Mouse (Mus musculus): ENCODE data around the gene Vti1a.

Gene Vti1a

DNA sequence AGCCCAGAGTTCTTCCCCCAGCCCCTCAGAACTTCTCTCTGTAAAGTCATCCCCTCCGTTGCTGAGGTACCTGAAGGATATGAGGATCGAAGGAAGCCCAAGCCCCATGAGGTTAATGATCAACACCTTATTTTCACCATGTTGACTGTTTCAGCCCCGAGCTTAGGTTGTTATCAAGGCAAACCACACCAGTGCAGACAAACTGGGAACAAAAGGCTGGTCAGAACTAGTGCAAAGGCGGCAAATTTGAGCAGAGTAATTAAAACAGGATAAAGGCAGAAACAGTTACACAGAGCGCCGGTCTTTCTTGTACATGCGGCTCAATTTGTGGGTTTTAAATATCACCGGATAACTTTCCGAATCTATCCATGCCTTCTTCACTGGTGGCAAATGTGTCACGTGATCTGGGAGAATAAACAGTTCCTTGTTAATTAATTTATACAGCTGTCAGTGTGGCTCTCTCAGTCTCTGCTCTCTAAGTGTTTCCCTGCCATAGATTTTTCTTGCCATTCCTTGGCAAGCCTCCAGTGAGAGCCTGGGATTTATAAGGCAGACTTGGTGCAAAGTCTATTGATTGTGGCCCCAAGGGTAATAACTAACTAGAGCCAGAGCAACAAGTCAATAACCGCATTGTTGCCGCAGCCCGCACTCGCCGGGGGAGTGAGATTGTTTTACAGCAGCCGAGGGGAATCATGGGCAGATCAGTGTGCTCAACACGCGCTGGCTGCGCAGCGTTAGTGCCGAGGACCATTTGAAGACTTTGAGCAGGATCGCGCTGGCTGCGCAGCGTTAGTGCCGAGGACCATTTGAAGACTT, 277.0 kb downstream of the Vti1a start:
- DNase-seq, result no peak

DNA sequence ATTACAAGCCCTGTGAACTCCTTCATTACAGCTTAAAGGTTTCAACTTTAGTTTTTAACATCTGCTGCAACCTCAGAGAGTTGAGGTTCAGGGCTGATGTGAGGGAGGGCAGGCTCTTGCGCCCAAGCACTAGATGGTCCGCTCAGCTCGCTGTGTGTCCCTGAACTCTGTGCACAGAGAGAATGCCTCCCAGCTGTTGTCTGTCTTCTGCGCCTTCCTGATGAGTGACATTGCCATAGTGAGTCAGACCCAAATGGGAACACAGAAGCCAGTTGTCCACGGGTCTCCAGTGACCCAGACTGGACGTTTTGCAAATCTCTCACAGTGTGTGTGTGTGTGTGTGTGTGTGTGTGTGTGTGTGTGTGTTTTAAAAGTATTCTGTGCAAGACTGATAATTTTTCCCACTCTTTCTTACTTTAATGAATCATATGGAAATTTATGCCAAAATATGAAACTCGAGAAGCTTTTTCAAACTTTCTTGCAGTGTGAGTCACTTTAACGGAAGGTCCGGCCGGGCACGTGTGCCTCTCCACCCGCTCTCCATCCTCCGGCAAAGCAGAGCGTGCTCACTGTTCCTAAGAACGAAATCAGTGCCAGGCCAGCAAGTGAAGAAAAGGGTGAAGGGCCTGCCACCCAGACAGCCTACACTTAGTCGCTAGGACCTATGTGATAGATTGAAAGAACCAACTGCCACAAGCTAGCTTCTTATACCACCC, 277.8 kb downstream of the Vti1a start:
- no peak for DNase-seq

DNA sequence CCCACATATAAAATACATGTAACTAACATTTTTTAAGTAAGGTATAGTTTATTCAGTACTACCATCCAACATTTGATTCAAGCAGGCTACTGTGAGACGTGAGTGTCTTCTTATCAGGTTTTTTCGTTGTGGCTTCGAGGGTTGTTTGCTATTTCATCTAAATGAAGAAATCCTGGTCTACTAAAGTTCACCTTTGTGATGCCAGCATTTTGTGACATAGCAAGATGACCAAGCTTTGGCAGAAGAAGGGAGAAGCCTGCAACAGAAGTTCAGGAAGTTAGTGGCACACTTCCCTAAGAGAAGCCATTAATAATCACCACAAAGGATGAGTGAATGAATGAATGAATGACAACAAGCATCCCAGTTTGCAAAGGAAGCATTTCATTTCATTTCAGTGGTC, 278.4 kb downstream of the Vti1a start:
- no peak for DNase-seq

DNA sequence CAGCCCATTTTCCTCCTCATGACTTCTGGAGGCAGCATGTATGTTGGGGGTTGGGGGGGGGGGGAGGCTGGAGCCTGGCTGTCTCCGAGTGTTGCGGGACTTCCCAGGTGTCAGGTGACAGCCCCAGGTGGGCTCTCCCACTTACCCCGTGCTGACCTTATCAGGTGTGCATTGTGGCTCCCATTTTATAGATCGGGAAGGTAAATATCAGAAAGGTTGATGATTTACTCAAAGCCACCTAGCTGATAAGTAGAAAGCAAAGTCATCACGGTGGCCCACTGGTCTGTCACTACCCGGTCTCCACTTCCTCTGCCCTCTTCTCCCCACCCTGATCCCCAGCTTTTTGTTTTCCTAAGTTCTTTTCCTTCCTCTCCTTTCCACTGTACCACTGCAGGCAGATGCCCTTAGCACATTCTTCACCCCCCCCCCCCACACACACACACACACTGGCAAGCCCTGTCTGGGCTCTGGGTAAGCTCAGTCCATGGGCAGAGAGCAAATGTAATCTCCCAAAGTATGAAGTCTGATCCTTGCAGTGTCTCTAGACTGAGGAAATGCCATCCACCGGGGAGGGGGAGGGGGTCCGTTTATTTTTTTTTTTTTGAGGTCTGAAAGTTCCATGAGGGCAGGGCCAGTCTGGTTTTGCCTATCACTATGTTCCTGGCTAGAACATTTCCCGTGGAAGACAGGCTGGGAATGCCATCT, 280.0 kb downstream of the Vti1a start:
- no peak for DNase-seq

DNA sequence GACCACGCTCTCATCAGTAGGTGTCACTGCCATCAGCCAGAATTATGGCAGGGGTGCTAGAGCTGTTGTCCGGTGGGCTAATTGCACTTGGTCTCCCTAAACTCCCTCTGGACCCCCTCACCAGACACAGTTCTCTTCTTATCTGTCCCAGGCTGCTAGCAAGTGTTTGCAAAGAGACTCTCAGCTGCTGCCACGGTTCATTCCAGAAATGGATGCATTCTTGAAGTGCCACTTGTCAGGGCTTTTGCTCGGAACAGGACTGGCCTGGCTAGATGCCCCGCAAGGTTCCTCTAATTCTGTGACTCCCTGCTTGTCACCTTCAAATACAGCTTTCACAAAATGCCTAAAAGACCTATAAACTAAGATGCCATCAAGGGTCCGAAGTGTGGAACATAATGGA, 280.7 kb downstream of the Vti1a start:
- no peak for DNase-seq

DNA sequence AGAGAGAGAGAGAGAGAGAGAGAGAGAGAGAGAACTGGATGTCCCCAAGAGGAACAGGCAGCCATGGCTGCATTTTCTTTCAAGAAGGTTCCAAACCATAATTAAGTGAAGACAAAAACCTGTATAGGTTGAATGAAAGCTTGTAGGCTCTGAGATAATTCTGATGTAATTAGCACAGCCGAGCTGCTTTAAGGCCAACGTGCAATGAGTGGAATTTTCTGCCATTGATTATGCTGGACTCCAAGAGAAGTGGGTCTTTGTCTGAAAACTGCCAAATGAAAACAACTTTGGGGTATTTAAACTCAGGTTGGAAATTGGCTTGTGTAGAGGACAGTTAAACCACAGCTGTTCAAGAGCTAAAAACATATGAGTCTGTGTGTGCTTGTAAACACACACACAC, 281.2 kb downstream of the Vti1a start:
- no peak for DNase-seq

DNA sequence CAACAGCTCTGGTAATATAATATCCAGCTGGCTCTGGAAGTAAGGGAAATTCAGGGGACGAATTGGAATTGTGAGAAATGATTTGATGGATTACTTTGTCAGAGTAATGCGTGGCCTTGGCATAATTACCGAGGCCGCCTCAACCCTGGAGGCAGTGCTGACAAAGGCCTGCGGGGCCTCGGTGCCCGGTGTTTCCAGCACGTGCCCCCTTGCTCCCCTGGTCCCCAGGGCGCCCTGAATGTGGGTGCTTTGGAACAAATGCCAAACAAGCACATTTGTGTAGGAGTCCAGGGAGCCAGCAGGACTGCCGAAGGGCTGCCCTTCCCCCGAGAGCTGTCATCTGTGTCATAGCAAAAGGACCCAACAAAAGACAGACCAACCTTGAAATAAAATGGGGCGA, 281.9 kb downstream of the Vti1a start:
- DNase-seq, result no peak

DNA sequence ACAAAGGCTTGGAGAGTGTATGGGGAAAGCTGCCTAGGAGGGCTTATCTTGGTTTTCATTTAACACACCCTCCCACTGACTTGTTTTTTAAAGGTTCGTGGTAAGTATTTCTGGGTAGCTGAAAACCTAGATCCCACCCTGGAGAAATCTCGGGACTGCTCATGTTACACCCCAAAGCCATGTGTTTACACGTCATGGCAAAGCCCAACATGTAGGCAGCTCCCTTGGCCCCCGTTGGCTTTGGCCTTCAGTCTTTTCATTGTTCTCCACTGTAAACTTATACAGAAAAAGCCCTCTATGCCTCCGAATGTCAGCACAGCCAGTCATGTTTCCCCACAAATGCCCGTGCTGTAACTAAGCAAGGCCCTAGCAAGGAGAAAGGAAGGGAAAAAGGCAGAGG, 283.0 kb downstream of the Vti1a start:
- no peak for DNase-seq

DNA sequence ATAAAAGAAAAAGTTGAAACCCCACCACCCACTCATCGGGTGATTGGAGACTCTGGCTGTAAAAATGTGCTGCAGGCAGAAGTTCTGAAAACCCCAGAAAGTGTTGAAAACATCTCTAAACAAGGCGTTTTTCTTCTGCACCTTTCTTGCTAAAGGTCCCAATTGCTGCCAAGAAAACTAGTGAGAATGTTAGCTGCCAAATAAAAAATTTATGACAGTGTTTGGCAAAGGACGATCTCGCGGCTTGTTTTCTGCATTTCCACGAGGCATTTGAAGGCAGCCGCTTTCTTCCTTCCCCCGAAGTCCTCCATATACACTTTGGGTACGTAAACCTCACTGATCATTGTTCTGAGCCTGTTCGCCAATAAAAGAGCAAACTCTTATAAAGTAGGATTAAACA, 291.6 kb downstream of the Vti1a start:
- no peak for DNase-seq

DNA sequence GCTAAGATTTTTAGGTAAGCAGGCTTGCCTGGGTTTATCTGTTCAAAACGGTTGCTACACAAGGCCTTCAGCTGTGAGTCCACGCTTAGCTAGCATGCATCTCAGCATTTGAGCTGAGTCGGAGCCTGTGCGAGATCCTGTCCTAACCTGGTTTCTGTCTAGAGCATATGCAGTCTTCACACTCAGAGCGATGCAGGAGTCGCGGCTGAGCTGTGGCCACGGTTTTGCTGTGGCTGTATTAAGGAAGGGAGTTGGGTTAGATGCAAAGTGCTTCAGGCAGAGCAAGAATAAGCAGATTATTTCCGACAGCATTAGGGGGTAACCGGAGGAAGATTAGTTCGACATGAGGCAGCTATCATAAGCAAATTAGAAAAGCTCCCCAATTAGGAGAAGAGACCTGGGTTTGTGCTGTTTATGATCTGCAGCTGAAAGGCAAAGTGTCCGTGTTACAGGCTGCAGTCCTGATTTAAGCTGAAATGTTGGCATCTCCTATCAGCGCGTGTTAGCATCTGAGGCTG, 292.8 kb downstream of the Vti1a start:
- no peak for DNase-seq

DNA sequence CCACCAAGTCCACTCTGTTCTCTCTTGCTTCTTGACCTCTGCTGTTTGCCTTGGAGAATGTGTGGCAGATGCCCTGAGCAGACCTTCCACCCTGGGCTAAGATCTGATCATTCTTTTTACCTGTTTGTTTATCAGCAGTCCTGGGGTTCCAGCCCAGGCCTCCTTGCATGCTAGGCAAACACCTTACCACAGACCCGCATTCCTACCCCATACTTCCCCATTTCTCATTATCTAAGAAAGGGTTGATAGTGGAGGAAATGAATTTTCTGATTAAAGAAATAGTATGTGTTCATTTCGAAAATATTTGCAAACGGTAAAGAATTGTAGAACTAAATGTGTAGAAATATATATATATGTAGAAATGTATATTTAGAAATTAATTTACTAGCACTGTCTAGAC, 293.7 kb downstream of the Vti1a start:
- no peak for DNase-seq

DNA sequence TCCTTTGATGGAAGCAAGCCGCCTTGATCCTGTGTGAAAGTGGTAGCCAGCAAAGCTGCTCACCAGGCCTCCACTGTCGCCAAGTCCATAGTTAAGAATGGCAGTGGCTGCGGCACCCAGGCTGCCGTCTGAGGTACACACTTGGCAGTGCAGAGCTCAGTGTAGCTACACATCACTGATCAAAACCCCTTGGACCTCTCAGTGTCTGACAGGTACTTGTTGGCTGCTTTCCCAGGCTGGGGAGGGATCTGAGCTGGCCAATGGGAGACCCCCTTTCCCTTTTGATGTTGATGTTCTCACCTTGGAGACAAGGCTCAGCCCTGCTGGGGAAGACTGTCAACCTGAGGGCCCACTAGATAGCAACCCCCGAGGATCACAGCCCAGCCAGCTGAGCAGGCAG, 299.6 kb downstream of the Vti1a start:
- DNase-seq, result no peak

DNA sequence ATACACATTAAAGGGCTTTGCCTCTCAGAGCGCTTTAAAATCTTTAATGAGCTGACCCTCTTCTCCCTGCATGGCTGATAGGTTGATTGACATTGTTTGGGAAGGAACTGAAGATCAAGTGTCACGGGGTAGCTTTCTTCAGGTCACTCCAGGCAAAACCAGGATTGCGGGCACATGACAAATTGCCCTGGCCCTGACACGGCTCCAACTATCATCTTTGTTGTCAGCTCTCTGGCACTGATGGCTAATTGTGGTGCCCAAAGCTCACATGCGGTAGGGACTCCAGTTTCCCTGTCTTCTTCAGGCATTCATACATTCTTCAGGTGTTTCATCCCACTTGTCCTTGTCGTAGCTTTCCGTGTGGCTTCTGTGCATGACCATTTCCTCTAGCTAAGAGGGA, 300.2 kb downstream of the Vti1a start:
- no peak for DNase-seq

DNA sequence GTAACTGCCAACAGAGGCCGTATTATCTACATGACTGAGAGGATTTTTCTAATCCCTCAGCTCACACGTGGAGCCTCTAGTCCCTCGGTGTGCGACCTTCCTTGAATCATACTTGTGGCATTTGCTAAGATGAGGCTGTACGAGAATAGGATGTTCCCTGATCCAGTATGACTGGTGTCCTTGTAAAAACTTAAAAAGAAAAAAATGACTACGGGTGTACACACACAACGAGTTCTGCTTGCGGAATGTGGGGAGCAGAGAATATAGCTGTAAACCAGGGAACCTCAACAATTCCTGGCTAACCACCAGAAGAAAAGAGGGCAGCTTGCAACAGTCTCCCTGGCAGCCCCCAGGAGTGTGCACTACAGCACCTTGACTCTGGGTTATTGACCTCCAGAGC, 300.8 kb downstream of the Vti1a start:
- no peak for DNase-seq

DNA sequence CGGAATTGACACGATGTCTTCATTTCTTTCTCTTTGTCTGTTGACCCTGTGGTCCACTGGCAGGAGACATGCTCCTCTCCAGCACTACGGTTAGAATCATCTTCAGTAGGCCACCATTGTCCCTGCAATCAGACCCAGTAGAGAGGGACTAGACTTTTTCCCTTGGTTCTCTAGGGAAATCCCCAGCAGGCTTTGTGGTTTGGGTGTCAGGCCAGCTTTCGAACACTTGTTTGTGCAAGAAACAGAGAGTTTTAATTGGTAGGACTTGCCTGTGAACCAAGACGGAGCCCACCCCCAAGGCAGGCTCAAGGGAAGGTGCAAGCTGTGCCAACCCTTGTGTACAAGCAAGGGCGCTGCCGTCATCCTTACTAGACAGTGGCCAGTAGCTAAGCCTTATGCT, 302.5 kb downstream of the Vti1a start:
- no peak for DNase-seq

DNA sequence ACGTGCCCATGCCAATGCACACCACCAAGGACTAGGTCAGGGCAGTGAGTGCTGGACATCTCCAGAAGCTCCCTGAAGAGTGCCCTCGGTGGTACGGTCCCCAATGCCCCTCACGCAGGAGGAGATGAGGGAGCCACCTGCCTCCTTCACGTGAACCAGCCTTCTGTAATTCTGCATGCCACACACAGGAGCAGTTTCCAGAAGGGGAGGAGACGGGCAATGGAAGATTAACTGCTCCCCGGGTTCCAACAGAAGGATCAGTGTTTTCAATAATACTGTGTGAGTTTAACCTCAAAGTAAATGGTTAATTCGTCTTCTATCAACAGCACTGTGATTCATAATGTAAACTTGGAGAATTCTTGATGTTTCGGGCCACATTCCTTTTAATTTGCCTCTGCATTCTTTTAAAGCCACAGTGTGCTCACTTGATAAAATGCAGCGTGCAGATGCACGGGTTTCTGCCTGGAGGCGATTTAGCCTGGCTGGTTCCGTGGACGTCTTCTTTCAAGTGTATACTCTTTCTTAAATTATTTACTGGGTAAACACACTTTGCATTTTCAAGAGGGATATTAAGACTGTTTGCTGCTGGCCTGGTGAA, 304.4 kb downstream of the Vti1a start:
- no peak for DNase-seq

DNA sequence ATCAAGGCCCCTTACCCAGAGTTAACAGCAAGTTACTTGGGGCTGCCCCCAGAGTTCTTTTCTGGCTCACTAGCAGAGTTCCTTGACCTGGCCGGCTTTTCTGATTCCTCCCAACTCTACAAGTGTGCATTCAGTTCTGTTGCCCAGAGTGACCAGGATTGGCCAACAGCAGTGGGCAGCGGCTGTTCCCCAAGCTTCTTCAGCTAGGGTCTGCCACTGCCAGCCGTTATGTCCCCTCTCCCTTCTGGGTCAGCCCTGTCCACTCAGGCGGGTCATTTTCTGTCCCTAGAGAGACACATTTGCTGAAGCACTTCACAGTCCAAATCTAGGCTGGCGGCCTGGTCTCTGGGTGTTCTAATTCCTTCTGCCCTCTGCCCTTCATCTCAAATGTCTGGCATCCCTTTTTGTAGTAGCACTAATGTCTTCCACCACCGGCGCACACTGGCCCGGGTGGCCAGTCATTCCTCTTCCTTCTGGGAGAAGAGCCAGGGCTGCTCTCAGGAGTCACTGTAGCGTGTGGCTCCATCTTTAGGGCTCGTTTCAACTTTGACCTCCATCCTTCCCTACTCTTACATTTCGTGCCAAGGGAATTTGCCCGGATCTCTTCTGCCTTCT, 305.0 kb downstream of the Vti1a start:
- no peak for DNase-seq

DNA sequence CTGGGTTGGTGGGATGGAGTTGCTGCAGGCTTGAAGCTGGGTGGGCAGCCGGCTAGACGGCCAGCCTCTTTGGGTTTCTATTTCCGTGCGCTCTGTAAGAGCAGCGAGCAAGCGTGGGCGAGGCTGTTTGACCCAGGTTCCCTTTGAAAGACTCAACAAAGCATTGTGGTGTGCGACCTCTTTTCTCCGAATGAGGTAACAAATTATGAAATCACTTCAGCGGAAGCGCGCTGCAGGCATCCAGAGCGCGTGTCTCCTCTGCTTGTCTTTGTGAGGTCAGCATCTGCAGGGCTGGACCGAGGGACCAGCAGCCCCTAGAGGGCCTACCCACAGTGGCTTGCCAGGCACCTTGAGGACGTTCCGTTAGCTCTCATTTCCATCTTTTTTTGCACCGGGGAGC, 306.7 kb downstream of the Vti1a start:
- DNase-seq, result no peak

DNA sequence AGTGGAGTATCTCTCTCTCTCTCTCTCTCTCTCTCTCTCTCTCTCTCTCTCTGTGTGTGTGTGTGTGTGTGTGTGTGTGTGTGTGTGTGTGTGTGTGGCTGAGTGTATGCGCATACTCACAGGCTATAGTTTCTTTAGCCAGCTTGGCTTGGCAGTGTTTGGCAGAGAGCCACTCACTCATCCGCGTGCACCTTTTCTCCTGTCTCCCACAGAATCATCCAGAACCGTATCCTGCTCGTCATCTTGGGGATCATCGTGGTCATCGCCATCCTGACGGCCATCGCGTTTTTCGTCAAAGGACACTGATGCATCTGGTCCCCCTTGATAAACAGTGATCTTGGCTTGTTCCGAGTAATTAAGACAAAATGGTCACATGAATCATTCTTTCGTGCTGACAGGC, 307.5 kb downstream of the Vti1a start:
- DNase-seq, result no peak

DNA sequence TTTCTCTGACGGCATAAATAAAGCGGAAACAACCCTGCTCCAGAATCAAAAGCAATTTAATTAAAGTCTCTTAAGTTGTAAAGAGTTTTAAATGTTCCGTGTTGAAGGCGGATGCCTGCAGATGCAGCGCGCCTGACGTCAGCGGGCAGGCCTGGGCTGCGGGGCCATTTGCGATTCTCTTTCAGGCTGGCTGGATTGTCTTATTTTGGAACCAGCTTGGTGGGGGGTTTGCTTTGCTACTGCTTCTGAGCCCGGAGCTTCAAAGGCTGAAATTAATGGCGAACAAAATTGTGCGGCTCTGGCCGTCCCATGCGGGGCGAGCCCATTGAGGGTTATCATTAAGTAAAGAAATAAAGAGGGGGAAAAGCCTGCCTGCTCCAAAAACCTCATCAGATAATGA, 310.4 kb downstream of the Vti1a start:
- no peak for DNase-seq

DNA sequence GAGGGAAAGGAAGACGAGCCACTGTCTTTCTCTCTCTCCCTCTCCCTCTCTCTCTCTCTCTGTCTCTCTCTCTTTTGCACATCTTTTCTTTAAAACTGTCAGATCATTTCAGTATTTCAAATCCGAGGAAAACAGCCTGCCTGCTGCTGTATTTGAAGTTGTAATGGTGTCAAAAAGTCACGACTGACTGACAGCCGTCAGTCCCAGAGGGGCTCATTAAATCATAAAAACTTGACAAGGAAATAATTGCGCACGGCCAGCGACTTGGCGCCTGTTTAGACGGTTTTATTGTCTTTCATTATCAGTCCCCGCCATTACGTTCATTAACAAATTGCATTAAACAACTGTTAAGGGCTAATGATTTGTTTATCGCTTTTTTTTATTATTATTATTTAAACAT, 310.9 kb downstream of the Vti1a start:
- no peak for DNase-seq

DNA sequence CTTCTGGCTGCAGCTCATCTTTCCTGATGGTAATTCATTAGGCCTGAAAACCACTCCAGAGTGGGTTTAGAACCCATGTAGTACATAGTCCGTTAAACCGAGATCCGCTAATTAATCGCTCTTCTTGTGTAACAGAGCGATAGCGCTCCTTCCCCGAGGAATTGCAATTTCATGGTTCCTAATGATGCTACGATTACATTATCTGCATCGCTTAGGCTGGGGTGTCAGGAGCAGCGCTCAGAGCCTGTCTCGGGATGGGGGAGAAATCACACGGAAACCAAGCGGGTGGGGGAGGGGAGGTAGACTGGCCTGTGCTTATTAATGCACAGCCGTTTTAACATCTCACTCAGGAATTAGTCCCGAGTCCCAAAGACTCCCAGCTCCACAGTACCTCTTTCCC, 319.4 kb downstream of the Vti1a start:
- no peak for DNase-seq

DNA sequence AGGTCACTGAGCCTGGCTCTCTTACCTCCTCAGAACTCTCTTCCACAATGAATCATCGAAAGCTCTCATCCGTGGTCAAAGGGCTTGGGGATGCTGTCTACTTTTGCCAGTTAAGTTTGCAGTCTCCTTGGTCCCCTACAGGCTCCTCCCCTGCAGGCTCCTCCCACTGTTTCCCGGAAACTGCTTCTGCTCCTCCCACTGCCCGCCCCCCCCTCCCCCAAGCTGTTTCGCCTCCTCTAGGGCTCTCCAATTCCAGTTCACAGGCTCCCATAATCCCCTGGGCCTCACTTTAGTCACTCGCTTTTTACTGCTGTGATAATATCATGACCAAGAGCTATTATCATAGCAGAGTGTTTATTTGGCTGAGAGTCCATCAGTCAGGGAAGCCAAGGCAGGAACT, 324.2 kb downstream of the Vti1a start:
- no peak for DNase-seq

All from thymus, postnatal 14 days (tissue).